Mouse (Mus musculus) telencephalon, adult 2 months (tissue): ENCODE results near the gene Fbxo40.

Experiments used
- DNase-seq: peaks from one replicate; pipeline ENCODE4 v3.0.0-alpha.2; 2011; ENCODE audit warnings: low read depth, low spot score

Gene Fbxo40

DNA sequence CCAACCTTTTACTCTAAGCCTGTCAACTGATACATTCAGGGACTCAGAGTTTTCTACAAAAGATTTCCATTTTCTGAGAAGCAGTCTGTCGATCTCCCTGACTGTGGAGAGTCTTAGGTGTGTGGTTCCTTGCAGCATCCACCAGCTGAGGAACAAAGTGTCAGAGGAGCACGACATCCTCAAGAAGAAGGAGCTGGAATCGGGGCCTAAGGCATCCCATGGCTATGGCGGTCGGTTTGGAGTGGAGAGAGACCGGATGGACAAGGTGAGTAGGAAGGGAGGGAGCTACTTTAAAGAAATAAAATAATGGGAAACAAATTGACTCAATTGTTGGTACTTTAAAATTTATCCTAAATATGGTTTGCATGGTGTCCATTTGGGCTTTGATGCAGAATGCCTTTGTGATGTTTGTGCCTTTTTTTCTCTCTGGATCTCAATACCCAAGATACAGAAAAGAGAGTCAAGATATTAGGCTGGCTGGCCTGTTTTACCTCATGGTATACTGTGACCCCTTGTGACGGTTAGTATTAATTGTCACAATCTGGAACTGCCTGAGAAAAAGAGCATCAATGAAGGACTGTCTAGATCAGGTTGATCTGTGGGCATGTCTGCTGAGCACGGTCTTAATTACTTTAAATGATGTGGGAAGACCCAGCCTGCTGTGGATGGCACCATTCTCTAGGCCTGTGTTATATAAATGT lies 43.7 kb downstream of the Fbxo40 start:
- DNase-seq = no peak

DNA sequence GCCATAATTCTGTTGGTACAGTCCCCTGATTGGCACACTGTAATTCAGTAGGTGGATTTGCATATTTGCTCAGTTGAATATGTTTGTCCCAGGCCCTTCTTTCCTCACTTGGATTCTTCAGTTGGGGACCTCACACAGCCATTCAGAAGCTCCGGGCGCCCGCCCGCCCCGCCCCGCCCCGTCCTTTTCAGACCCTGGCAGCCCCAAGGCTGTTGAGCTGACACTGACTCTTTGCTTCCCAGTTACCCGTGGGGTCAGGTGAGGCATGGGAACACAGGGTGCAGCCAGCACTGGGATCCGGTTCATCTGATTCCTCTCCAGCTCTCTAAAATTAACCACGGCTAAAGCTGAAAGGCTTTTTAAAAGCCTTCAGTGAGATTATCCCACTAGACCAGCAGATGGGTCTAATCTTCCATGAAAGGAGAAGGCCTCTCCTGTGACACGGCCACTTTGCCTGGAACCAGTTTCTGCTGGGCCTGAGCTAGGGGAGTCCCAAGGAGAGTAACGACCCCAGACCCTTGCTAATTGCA lies 45.3 kb downstream of the Fbxo40 start:
- no peak for DNase-seq

DNA sequence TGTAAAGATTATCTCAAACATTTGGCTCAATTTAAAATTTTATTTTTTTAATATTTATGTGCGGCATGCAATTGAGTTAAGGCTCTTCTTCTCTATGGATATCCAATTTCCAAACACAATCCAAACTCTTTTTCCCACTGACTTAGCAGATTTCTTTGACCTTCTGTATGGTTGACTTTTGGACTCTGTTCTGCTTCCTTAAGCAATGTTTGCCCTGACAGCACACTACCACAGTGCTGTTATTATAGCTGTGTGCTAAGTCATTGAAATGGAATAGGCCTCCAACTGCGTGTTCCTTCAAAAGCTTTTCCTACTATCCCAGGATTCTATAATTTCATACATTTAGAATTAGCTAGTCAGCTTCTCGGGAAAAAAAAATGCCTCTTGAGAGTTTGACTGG lies 46.7 kb downstream of the Fbxo40 start:
- DNase-seq = no peak

DNA sequence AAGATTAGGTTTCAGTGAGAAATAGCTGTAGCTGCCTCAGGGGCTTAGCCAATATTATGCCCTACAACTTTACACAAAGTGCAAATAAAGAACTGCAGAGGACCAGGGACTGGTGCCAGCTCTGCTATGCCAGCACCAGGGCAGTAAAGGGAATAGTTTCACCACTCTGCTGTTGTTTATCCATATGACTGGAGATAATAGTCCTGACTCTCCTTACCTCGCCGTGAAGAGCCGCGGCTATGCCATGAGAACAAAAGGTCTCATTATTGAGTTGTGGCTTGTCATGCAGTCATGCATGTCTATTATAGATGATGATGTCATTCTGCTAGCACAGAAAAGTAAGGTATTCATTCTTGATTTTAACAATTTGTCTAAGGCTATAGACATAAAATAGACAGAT lies 48.4 kb downstream of the Fbxo40 start:
- no peak for DNase-seq

DNA sequence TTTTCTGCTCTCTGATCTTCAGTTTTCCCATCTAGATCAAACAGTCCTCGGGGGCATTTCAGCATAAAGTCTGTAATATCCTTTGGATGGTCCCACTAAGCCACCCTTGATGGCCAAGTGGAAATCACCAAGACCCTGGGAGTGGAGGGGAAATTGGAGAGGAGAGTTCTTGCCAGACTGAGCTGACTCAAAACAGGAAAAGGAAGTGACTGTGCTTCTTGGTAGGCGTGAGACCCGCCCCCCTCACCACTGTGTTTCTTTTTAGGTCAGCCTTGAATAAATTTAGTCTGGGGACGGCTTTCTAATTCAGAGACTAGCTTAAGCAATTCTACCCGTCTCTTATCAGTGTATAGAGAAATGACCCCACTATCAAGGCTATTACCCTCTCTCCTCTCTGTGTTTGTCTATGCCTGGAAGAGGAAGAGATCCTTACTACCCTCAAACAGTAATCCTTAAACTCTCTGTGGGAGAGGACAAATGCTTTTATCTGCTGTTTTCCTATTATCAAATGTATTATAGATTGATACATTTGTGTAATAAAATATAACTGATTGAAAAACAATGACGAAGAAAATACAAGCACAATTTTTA lies 49.0 kb downstream of the Fbxo40 start:
- DNase-seq = no peak

DNA sequence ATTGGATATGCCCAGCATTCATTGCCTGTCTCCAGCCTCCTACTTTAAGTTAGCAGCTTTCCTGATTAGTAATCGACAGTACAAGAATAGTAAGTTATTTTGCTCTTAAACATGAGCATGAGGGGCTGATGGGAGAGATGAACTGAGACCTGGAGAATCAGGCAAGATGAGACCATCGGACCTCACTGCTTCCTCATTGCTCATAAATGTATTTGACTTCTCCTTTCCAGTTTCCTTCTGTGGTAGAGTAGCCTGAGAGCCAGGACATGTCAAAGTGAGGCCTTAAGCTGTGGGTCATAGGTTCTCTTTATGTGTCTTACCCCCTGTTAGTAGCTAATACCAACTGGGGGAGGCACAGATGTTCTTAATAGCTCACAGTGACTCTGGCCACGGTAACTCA lies 54.5 kb downstream of the Fbxo40 start:
- DNase-seq = no peak

DNA sequence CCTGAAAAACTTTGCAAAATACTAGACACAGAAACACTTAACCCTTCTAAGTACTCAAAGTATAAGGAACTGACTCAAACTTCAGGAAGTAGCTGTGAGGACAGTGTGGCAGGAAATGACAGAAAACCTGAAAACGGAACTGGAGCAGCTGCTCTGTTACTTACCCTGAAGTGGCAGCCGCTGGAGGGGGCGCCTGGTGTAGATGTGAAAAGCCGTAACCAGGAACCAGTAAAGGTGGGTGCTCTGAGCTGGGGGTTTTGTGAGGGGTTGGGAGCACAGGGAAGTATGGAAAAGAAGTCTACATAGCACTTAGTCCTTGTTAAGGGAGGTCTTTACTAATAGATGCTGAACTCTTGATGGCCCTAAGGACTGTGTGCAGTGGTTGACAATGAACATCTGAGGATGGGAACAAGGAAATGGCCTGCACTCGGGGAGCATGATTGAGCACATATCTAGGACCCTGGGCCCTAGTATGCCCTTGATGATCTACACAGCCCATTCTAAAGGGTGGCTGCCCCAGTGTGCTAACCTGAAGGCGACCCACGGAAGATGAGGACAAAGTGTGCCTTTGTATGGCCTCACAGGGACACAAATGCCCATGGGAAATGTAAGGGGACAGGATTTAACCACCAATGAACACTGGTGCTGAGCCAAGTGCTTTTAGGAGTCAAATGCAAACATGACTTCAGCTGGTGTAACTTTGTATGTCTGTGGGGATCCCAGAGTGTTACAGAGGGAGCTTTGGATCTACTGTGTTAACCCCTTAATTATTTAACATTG lies 55.2 kb downstream of the Fbxo40 start, which contains the start of gene Hcls1:
Hcls1 (plus strand) TSS at position 143 of the 780 bp plus-strand sequence.
- no peak for DNase-seq

DNA sequence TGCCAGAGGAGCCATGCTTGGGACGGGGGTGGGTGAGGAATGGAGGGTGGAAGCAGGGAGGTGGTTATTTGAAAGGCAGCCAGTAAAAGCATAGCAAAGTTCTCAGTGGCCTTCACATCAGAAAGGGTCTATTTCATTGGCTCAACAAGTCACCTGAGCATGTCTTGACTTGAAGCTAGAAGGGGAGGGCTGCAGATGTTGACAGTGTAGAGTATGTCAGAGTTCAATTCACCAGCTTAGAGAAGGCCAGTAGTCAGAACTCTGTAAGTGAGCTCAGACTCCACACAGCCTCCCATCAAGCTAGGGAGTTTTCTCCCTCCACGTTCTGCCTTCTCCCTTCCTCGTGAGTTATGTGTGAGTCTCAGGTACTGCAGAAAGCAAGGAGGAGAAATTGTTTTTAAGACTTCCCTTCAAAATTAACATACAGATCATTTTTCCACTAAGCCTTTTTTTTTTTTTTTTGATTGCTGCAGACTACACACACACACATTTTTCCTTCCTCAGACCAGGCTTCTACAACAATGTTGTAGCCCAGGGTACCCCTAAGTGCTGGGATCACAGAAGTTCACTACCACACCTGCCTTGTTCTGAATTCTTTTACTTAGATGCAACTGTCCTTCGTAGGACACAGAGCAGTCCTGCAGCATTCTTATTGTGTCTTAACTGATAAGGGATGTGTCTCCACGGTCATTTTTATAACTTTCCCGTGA lies 56.0 kb downstream of the Fbxo40 start:
- DNase-seq = no peak

DNA sequence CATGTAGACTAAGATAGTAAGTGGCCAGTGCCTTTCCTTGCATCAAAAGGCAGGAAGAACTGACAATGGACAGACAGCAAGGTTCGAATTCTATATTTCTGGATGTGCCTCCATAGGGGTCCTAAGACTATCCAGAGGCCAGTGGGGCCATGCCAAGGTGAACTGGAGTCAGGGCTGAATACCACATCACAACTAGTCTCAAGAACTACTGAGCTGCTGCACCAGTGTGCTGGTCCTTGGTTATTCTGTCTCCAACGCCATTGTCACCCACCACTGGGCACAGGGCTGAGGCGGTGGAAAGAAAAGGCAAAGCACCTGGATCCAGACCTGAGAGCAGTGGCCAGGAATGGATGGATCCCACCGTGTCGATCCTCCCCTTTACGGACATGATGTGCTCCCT lies 57.7 kb downstream of the Fbxo40 start:
- DNase-seq = no peak

DNA sequence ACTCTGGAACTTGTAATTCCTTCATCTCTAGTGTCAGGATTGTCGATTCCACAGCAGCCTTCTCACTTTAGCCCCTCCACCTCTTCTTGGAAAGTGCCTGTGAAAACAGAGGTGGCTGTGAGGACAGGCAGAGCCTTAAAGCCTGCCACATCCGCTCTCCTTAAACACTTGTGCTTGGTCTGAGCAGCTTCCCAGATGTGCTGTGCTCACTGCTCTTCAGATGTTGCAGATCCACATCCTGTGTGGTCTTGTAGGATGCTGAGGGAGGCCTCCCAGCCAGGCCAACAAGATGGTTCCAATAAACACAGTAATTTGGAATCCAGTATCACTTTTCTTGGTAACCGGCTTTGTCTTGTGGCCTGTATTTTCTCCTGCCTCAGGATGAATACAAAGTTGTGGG lies 58.3 kb downstream of the Fbxo40 start:
- no peak for DNase-seq

DNA sequence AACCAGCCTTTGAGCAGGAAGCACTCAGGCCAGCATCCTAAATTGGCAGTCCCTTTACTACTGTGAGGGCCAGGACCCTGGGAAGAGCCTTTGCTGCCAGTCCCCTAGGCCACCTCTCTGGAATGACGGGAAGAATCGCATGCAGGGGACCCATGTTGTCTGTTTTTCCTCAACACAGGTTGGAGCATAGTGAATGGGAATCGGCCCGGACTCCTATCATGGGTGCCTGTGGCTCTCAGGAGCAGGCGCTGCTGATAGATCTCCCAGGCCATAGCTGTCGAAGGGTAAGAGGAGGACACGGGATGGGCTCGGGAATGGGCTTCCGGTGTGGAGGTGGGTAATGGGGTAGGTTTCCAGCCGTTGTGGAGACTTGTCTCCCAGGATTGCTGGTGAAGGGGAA lies 58.9 kb downstream of the Fbxo40 start:
- no peak for DNase-seq

DNA sequence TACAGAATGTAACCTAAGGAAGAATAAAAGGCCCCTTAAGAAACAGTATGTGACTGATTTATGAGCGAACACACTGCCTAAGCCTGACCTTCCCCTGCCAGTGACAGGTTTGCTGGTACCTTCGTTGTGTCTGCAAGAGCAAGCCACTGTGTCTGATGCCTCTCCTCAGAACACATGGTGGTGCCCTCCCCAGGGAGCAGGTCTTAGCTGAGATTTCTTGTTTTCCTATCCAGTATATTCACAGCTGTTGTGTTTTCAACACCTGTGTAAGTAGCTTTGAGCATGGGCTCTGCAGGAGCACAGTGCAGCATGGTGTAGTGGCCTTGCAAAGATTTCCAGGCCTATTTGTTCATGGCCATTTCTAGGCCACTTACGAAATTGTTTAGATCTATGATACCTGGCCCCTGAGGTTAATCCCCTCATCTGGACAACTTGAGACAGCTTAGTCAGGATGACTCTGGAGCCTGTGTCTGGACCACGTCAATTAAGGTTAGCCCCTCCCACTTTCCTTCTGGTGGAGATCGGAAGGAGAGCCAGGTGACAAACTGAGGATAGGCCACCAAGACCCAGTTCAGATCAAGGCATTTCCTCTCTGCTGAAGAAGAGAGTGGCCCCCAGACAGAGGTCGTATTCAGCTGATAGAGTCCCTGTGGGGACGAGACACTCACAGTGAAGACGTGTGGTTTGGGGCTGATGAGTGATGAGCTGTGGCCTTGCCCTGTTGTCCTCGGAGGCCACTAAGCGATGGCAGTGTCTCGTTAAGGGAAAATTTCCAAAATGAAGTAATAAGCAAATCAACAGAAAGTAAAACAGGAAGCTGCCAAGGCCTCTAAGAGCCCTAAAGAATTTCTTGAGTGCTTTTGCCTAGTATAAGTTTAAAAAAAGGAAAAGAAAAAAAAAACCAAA lies 59.8 kb downstream of the Fbxo40 start:
- no peak for DNase-seq

DNA sequence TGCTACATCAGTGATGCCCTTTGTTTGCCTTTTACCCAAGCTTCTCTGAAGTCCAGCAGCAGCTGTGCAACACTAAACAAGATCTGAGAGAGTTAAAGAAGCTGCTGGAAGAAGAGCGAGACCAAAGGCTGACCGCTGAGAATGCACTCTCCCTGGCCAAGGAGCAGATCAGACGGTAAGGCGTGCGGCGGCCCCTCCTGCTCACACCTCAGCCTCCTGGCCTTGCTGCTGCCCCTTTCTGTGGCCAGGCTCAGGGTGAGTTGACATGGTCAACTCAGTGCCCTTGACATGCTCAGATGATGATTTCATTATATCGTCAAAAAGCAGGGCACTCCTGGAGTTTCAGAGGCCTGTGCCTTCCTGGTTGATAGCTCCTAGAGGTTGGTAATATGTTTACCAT lies 61.1 kb downstream of the Fbxo40 start:
- no peak for DNase-seq

DNA sequence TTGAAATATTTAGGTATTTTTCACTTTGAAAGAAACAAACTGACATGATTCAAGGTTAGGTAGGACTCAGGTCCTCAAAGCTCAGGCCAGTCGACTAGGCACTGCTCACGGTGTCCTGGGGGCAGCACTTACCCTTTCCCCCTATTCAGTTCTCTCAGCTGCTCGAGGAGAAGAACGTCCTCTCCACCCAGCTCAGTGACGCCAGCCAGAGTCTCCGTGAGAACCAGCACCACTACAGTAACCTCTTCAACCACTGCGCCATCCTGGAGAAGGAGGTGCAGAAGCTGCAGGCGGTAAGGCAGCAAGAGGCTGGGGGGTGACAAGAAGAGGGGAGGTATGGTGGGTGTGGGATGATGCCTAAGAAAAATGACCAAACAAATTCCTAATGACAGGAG lies 62.2 kb downstream of the Fbxo40 start:
- no peak for DNase-seq

DNA sequence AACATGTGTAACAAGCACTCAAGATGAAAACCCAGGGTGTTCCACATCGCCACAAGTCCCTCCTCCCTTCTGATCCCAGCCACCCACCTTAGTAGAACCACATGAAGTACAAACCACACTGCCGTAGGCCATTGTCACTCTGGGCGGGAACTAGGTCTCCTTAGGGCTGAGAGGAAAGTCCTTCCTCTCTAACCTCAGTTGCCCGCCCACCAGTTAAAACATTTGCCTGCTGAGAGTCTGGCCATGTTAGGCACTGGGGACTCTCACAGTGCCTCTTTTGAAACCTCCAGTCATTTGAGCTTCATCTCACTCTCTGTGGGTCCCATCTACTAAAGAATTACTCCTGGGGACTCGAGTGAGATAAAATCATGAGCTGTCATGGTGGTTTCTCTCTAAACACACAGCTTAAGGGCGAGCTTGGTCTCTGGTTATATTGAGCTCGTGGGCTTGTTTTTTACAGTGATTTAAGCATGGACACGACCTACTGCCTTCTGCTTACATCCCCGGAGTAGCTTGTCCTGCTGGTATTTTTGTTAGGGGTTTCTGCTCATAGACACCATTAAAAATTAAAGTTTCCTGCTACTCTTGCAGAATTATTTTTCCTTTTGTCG lies 62.7 kb downstream of the Fbxo40 start:
- no peak for DNase-seq

DNA sequence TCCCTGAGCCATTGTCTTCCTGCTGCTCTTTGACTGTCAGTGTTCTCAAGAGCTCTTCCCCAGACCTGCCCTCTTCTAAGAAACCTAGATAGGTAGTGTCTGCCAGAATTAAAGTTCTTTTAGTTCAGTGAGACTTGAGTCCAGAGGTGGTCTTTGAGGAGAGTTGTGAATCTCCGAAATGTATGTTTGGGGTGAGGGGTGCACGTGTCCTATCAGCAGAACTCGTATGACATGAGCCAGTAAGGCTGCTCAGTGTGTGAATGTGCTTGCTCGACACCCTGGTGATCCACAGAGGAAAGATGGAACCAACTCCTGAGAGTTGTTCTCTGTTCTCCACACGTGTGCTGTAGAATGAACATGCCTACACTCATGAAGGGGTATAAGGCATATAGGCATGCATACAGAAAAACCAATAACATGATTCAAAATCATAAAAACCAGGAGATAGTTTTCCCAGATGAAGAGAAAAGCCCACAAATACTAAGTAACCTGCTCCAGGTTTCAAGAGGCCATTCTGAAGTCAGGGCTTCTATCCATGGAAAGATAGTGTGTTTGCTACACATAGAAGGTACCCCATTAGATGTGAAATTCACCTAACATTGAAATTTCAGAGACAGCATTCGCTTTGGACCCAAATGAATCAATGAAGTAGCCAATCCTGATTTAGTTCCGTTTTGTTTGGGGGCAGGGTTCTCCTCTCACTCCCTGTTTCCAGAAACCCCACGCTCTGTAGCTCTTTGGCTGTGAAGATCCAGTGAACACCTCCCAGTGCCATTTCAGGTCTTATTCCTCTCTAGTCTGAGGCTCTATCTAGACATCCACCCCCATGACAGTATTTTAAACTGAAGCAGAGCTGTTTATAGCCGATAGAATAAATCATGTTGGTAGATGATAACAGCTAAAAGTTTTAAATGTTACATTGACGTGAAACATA lies 63.5 kb downstream of the Fbxo40 start:
- DNase-seq = peak; percentile 54

DNA sequence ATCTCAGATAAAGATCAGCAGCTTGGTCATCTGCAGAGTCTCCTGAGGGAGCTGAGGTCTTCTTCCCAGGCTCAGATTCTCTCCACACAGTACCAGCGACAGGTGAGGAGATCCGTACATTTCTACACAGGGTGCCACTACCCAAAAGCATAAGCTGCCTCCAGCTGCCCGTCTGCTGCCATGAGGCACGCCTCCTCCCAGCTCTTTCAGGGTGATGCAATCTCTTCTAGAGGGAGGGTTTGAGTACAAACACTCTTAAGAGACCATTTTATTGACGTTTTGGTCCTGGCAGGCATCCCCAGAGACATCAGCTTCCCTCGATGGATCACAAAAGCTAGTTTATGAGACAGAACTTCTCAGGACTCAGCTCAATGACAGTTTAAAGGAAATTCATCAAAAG lies 64.5 kb downstream of the Fbxo40 start:
- DNase-seq = no peak

DNA sequence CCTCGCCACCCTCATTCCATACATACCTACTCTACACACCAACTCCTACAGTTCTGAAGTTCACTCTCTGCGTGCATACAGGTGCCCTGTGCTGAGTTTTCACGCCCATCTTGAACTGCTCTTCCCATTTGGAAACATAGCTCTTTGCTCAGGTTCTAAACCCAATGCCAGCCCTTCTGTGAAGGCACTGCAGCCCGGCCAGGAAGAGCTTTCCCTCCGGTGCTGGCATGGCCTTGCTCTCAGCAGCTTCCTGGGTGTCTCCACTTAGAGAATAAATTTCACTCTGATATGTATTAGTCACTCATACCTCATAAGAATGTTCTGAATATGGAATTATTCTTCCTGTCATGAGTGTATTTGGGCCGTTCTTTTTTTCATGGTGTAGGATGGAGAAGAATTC lies 64.9 kb downstream of the Fbxo40 start:
- DNase-seq = no peak

DNA sequence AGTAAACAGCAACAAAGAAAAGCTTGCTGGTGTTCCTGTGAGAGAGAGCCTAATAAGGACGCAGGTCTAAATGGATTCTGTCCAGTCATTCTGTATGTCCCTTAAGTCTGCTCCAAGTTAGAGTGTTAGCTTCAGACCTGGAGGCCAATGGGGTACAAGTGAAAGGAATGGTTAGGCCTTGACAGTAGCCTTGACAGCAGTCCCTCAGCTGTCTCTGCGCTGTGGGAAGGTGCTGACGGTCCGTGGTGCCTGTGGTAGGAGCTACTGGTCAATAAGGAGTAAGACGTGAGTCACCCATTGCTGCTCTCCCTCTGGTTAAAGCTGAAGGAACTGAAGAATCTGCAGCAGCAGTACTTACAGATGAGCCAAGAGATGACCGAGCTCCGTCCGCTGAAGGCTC lies 66.0 kb downstream of the Fbxo40 start:
- no peak for DNase-seq
